Mouse (Mus musculus): ENCODE results near the gene Nags. TPM values are rescaled to one million over a fixed set of nuclear protein-coding genes. Genes with fewer than 3 reads are reported as not detected.
A peak's percentile ranks its signal among the peaks of the same experiment; 100 is the strongest.

Gene Nags
- polyA plus RNA-seq, 1 experiment = 8.0 TPM

- no peak for TF ChIP-seq POLR2A (IDR thresholded peaks at IDR 0.05; ENCODE audit: control insufficient read depth, low read depth, low read length)
- no peak; the same call in 1 of the 2 replicates for TF ChIP-seq CTCF (IDR thresholded peaks at IDR 0.05; ENCODE audit: control insufficient read depth, insufficient read depth, insufficient replicate concordance, low read depth, low read length)
- H3K4me3 ChIP-seq (ENCODE audit: control insufficient read depth, low read depth, low read length) = no peak overlapping the region
- no peaks in the 10 kb centered on the region for H3K27me3 ChIP-seq (ENCODE audit: control insufficient read depth, insufficient read depth, low read length)
- no peaks in the 10 kb centered on the region for H3K36me3 ChIP-seq (ENCODE audit: control insufficient read depth, insufficient read depth, low read length)
- peaks cover 6% of the 10 kb centered on the region for H3K4me1 ChIP-seq (ENCODE audit: control insufficient read depth, insufficient read depth, low read length)
- H3K27ac ChIP-seq (ENCODE audit: control insufficient read depth, insufficient read depth, low read depth, low read length) = no peak overlapping the region
Measured at GRCm38 (mm10) chr11:102140508-102140907, 4.8 kb upstream of the Nags start.

- Histone ChIP-seq H3K4me1 (ENCODE audit: control insufficient read depth, insufficient read depth, low read length) (peaks cover 19% of the 10 kb centered on the region), H3K27me3 (ENCODE audit: control insufficient read depth, insufficient read depth, low read length) (peaks cover 3% of the 10 kb centered on the region; the same call in 1 of the 2 replicates)
Measured at GRCm38 (mm10) chr11:102142355-102142754, 3.0 kb upstream of the Nags start.

GRCm38 (mm10) chr11:102144957-102145470 lies 299 bp upstream of the Nags start:
- peak overlapping the region; percentile 34; the same call in 1 of the 2 replicates for H3K27ac ChIP-seq (ENCODE audit: control insufficient read depth, insufficient read depth, low read depth, low read length)

More at GRCm38 (mm10) chr11:102142355-102142754, 3.0 kb upstream of the Nags start:
- no peak overlapping the region for H3K4me3 ChIP-seq (ENCODE audit: control insufficient read depth, low read depth, low read length)
- TF ChIP-seq POLR2A (IDR thresholded peaks at IDR 0.05; ENCODE audit: control insufficient read depth, low read depth, low read length) = no peak
- TF ChIP-seq CTCF (IDR thresholded peaks at IDR 0.05; ENCODE audit: control insufficient read depth, insufficient read depth, insufficient replicate concordance, low read depth, low read length) = no peak
- no peak overlapping the region for H3K27ac ChIP-seq (ENCODE audit: control insufficient read depth, insufficient read depth, low read depth, low read length)
- H3K36me3 ChIP-seq (ENCODE audit: control insufficient read depth, insufficient read depth, low read length) = no peaks in the 10 kb centered on the region

GRCm38 (mm10) chr11:102146005-102146404 lies 692 bp downstream of the Nags start:
- peaks cover 19% of the 10 kb centered on the region for H3K4me1 ChIP-seq (ENCODE audit: control insufficient read depth, insufficient read depth, low read length)
- peak overlapping the region; percentile 34 for H3K27ac ChIP-seq (ENCODE audit: control insufficient read depth, insufficient read depth, low read depth, low read length)
- no peaks in the 10 kb centered on the region for H3K36me3 ChIP-seq (ENCODE audit: control insufficient read depth, insufficient read depth, low read length)
- peaks cover 3% of the 10 kb centered on the region for H3K27me3 ChIP-seq (ENCODE audit: control insufficient read depth, insufficient read depth, low read length)
- peak overlapping the region; percentile 61 for H3K4me3 ChIP-seq (ENCODE audit: control insufficient read depth, low read depth, low read length)
- TF ChIP-seq POLR2A (IDR thresholded peaks at IDR 0.05; ENCODE audit: control insufficient read depth, low read depth, low read length) = no peak; the same call in 1 of the 2 replicates

More at GRCm38 (mm10) chr11:102144957-102145470, 299 bp upstream of the Nags start:
- H3K36me3 ChIP-seq (ENCODE audit: control insufficient read depth, insufficient read depth, low read length) = no peaks in the 10 kb centered on the region
- peaks cover 19% of the 10 kb centered on the region for H3K4me1 ChIP-seq (ENCODE audit: control insufficient read depth, insufficient read depth, low read length)
- TF ChIP-seq POLR2A (IDR thresholded peaks at IDR 0.05; ENCODE audit: control insufficient read depth, low read depth, low read length) = no peak
- TF ChIP-seq CTCF (IDR thresholded peaks at IDR 0.05; ENCODE audit: control insufficient read depth, insufficient read depth, insufficient replicate concordance, low read depth, low read length) = no peak
- H3K4me3 ChIP-seq (ENCODE audit: control insufficient read depth, low read depth, low read length) = peak overlapping the region; percentile 61
- H3K27me3 ChIP-seq (ENCODE audit: control insufficient read depth, insufficient read depth, low read length) = peaks cover 3% of the 10 kb centered on the region

GRCm38 (mm10) chr11:102146531-102146930 lies 1.2 kb downstream of the Nags start:
- H3K4me1 ChIP-seq (ENCODE audit: control insufficient read depth, insufficient read depth, low read length) = peaks cover 19% of the 10 kb centered on the region
- H3K4me3 ChIP-seq (ENCODE audit: control insufficient read depth, low read depth, low read length) = peak overlapping the region; percentile 61
- peak overlapping the region; percentile 23 for H3K27ac ChIP-seq (ENCODE audit: control insufficient read depth, insufficient read depth, low read depth, low read length)
- no peak for TF ChIP-seq CTCF (IDR thresholded peaks at IDR 0.05; ENCODE audit: control insufficient read depth, insufficient read depth, insufficient replicate concordance, low read depth, low read length)
- no peak for TF ChIP-seq POLR2A (IDR thresholded peaks at IDR 0.05; ENCODE audit: control insufficient read depth, low read depth, low read length)
- no peaks in the 10 kb centered on the region for H3K36me3 ChIP-seq (ENCODE audit: control insufficient read depth, insufficient read depth, low read length)
- H3K27me3 ChIP-seq (ENCODE audit: control insufficient read depth, insufficient read depth, low read length) = peaks cover 3% of the 10 kb centered on the region

GRCm38 (mm10) chr11:102147213-102147989 lies 2.1 kb downstream of the Nags start:
- H3K4me3 ChIP-seq (ENCODE audit: control insufficient read depth, low read depth, low read length) = peak overlapping the region; percentile 22
- no peak overlapping the region for H3K27ac ChIP-seq (ENCODE audit: control insufficient read depth, insufficient read depth, low read depth, low read length)
- H3K36me3 ChIP-seq (ENCODE audit: control insufficient read depth, insufficient read depth, low read length) = no peaks in the 10 kb centered on the region
- peaks cover 19% of the 10 kb centered on the region for H3K4me1 ChIP-seq (ENCODE audit: control insufficient read depth, insufficient read depth, low read length)
- H3K27me3 ChIP-seq (ENCODE audit: control insufficient read depth, insufficient read depth, low read length) = peaks cover 3% of the 10 kb centered on the region
- no peak for TF ChIP-seq CTCF (IDR thresholded peaks at IDR 0.05; ENCODE audit: control insufficient read depth, insufficient read depth, insufficient replicate concordance, low read depth, low read length)
- no peak for TF ChIP-seq POLR2A (IDR thresholded peaks at IDR 0.05; ENCODE audit: control insufficient read depth, low read depth, low read length)

- peak within 1 kb of the TSS; percentile 69 for H3K27ac ChIP-seq (ENCODE audit: control insufficient read depth, insufficient read depth, low read depth, low read length)
- no peaks in the 10 kb centered on the region for H3K36me3 ChIP-seq (ENCODE audit: control insufficient read depth, insufficient read depth, low read length)
- H3K4me3 ChIP-seq (ENCODE audit: control insufficient read depth, low read depth, low read length) = peak within 1 kb of the TSS; percentile 95
- peaks cover 3% of the 10 kb centered on the region for H3K4me1 ChIP-seq (ENCODE audit: control insufficient read depth, insufficient read depth, low read length)
- TF ChIP-seq CTCF (IDR thresholded peaks at IDR 0.05; ENCODE audit: control insufficient read depth, insufficient read depth, insufficient replicate concordance, low read depth, low read length) (no peak), POLR2A (IDR thresholded peaks at IDR 0.05; ENCODE audit: control insufficient read depth, low read depth, low read length) (peak; percentile 76)
- no peaks in the 10 kb centered on the region for H3K27me3 ChIP-seq (ENCODE audit: control insufficient read depth, insufficient read depth, low read length)
Measured at GRCm38 (mm10) chr11:102156039-102156785, 10.9 kb downstream of the Nags start, which contains the start of gene Tmem101. TSS of gene Tmem101 (minus strand) at chr11:102156404.
